Mouse (Mus musculus) erythroblast, embryonic 14.5 days (primary cell): ENCODE results near the gene Gm4756.
"Not testable (repeated sequence)": the region's sequence is repeated elsewhere in the genome, so short reads cannot be mapped to it uniquely, and the experiment has no call there.

ENCODE experiments used
- GATA1 ChIP-seq: IDR thresholded peaks from 2 replicates; pipeline ENCODE4 v1.6.1; 2012; ENCODE audit warnings: low read length, inconsistent platforms, mixed read lengths
- TAL1 ChIP-seq: IDR thresholded peaks from 3 replicates; pipeline ENCODE4 v1.6.1; 2012; ENCODE audit warnings: low read length, inconsistent platforms, mixed read lengths

DNA sequence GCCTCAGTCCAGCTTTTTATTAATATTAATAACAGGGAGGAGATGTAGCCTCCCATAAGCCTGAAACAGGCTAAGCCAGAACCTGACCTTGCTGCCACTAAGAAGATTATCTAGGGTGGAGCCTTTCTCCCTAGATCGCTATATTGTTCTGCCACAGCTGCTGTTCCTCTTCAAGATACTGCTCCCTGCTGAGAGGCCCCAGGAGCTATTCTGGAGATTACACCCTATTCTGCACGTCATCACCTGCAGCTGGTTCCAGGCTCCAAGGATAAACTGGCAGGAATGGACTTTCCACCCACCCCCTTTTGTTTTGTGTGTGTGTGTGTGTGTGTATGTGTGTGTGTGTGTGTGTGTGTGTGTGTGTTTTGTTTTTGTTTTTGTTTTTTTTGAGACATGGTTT is 38.8 kb upstream of the Gm4756 start:
- TF ChIP-seq TAL1, GATA1: not testable (repeated sequence)
